Mouse (Mus musculus) monocyte, adult 5-6 weeks (primary cell): ENCODE measurements around the gene Rnf26. TPM values are rescaled to one million over a fixed set of nuclear protein-coding genes. Genes with fewer than 3 reads are reported as not detected.

Source experiments
- ATAC-seq: fragments of 153-309, 156-312 bp; replicated peaks from 2 replicates; pipeline ENCODE4 v1.8.0; 2017; ENCODE audit warnings: mild to moderate bottlenecking; ENCODE audit not compliant: low TSS enrichment, insufficient number of reproducible peaks, severe bottlenecking, poor library complexity, low FRiP score
- total RNA-seq: library from RNA; stranded (forward); fragments of 200-1000, 200-491, 200-594 nt; gene quantifications from 3 replicates; pipeline ENCODE4 v1.2.3, GENCODE M21; 2017

The Rnf26 gene
- total RNA-seq, 1 experiment from 2014 or later, result 7.1 TPM

- no peak for ATAC-seq
Observed at GRCm38 (mm10) chr9:44067241-44067959, 45.9 kb downstream of the Rnf26 start.

- peak; percentile 98 for ATAC-seq
Observed at GRCm38 (mm10) chr9:44066785-44067225, 46.5 kb downstream of the Rnf26 start, which contains the start of gene Usp2. TSS of gene Usp2 (plus strand) at chr9:44067021.

GRCm38 (mm10) chr9:44065177-44065576, 48.1 kb downstream of the Rnf26 start:
- no peak for ATAC-seq

- no peak for ATAC-seq
Observed at GRCm38 (mm10) chr9:44058606-44059005, 54.7 kb downstream of the Rnf26 start.

- ATAC-seq, result no peak
Observed at GRCm38 (mm10) chr9:44053936-44054335, 59.4 kb downstream of the Rnf26 start.

- ATAC-seq, result no peak
Observed at GRCm38 (mm10) chr9:44052855-44053254, 60.5 kb downstream of the Rnf26 start.

- ATAC-seq, result no peak
Observed at GRCm38 (mm10) chr9:44049381-44050165, 63.7 kb downstream of the Rnf26 start.

GRCm38 (mm10) chr9:44048541-44049380, 64.6 kb downstream of the Rnf26 start:
- no peak for ATAC-seq

GRCm38 (mm10) chr9:44047571-44048490, 65.5 kb downstream of the Rnf26 start:
- no peak for ATAC-seq

GRCm38 (mm10) chr9:44047071-44047470, 66.2 kb downstream of the Rnf26 start:
- ATAC-seq, result no peak

- ATAC-seq, result no peak
Observed at GRCm38 (mm10) chr9:44046426-44046825, 66.9 kb downstream of the Rnf26 start.

GRCm38 (mm10) chr9:44045884-44046272, 67.4 kb downstream of the Rnf26 start:
- ATAC-seq, result no peak

Other genes starting within 250 kb of the Rnf26 start
- gene Thy1, start 70.1 kb downstream of the Rnf26 start, total RNA-seq, result 14.7 to 67.2 TPM (median 34.3 TPM) in 3 replicates
- gene Usp2, start 46.5 kb downstream of the Rnf26 start, total RNA-seq, result 2.1 to 8.6 TPM (median 5.6 TPM) in 3 replicates
- gene Mfrp, start 11.8 kb downstream of the Rnf26 start, total RNA-seq, result not detected in 3 replicates
- not detected in 3 replicates for gene C1qtnf5, start 6.3 kb downstream of the Rnf26 start, total RNA-seq
- not detected in 3 replicates for gene Gm49380, start within 50 bp of the Rnf26 start, total RNA-seq
- gene Mcam, start 21.0 kb upstream of the Rnf26 start, total RNA-seq, result 13.5 to 48.9 TPM (median 15.1 TPM) in 3 replicates
- 47.1 to 115 TPM (median 63.1 TPM) in 3 replicates for gene Cbl, start 120.5 kb upstream of the Rnf26 start, total RNA-seq
- not detected in 3 replicates for gene Ccdc153, start 127.2 kb upstream of the Rnf26 start, total RNA-seq
- 1.7 TPM in 1 of 3 replicates, not detected in the others for gene Pdzd3, start 138.0 kb upstream of the Rnf26 start, total RNA-seq
- 14.8 to 15.8 TPM (median 15.3 TPM) in 3 replicates for gene Nlrx1, start 155.1 kb upstream of the Rnf26 start, total RNA-seq
- gene Abcg4, start 175.1 kb upstream of the Rnf26 start, total RNA-seq, result not detected in 3 replicates
- 22.9 to 34.0 TPM (median 23.0 TPM) in 3 replicates for gene Hinfp, start 192.2 kb upstream of the Rnf26 start, total RNA-seq
- 6.0 to 18.9 TPM (median 12.2 TPM) in 3 replicates for gene C2cd2l, start 206.8 kb upstream of the Rnf26 start, total RNA-seq
- 1.8 to 5.6 TPM (median 2.3 TPM) in 3 replicates for gene Dpagt1, start 212.5 kb upstream of the Rnf26 start, total RNA-seq
- gene H2afx, start 221.2 kb upstream of the Rnf26 start, total RNA-seq, result 8.1 to 12.3 TPM (median 8.6 TPM) in 3 replicates
- gene Hmbs, start 230.7 kb upstream of the Rnf26 start, total RNA-seq, result 8.2 to 19.1 TPM (median 15.1 TPM) in 3 replicates
- gene Vps11, start 248.2 kb upstream of the Rnf26 start, total RNA-seq, result 27.4 to 38.1 TPM (median 32.2 TPM) in 3 replicates